Mouse (Mus musculus) adrenal gland, postnatal 25 days (tissue): ENCODE data around the gene Sarm1. TPM values are rescaled to one million over a fixed set of nuclear protein-coding genes. Genes with fewer than 3 reads are reported as not detected.

Source experiments
- DNase-seq: peaks from one replicate; pipeline ENCODE4 v3.0.0; 2021; ENCODE audit warnings: mixed read lengths
- total RNA-seq: library from RNA; stranded (reverse); gene quantifications from 2 replicates; pipeline ENCODE4 v1.2.3, GENCODE M21; 2021

The Sarm1 gene
- total RNA-seq, 1 experiment from 2014 or later: 6.7 TPM

- peak; percentile 91 for DNase-seq
Observed at GRCm38 (mm10) chr11:78512025-78512957, 14.7 kb upstream of the Sarm1 start, which contains the start of the genes Tmem199 and Poldip2. Gene Tmem199, minus strand, starts transcription at chr11:78512172. Gene Poldip2, plus strand, starts transcription at chr11:78512193.

- DNase-seq: no peak
Observed at GRCm38 (mm10) chr11:78509148-78509547, 11.6 kb upstream of the Sarm1 start.

GRCm38 (mm10) chr11:78505430-78505829 lies 7.9 kb upstream of the Sarm1 start:
- no peak for DNase-seq

GRCm38 (mm10) chr11:78502909-78503650 lies 5.5 kb upstream of the Sarm1 start, which contains the start of gene Sebox:
Gene Sebox, plus strand, starts transcription at chr11:78503447.
- DNase-seq: no peak

- DNase-seq: no peak
Observed at GRCm38 (mm10) chr11:78501529-78501928, 4.0 kb upstream of the Sarm1 start.

GRCm38 (mm10) chr11:78500623-78501202 lies 3.2 kb upstream of the Sarm1 start:
- no peak for DNase-seq

- no peak for DNase-seq
Observed at GRCm38 (mm10) chr11:78499543-78499942, 2.0 kb upstream of the Sarm1 start.

GRCm38 (mm10) chr11:78499004-78499403 lies 1.4 kb upstream of the Sarm1 start, which contains the start of gene Vtn:
Gene Vtn, plus strand, starts transcription at chr11:78499091.
- DNase-seq: no peak

- DNase-seq: peak; percentile 31
Observed at GRCm38 (mm10) chr11:78497071-78497541, 448 bp downstream of the Sarm1 start.

- peak; percentile 50 for DNase-seq
Observed at GRCm38 (mm10) chr11:78495904-78496303, 1.6 kb downstream of the Sarm1 start.

- DNase-seq: peak; percentile 61
Observed at GRCm38 (mm10) chr11:78490781-78491241, 6.7 kb downstream of the Sarm1 start.

- DNase-seq: peak; percentile 67
Observed at GRCm38 (mm10) chr11:78488168-78488567, 9.4 kb downstream of the Sarm1 start.

- DNase-seq: no peak
Observed at GRCm38 (mm10) chr11:78483639-78484038, 13.9 kb downstream of the Sarm1 start.

- no peak for DNase-seq
Observed at GRCm38 (mm10) chr11:78475289-78475688, 22.3 kb downstream of the Sarm1 start.

GRCm38 (mm10) chr11:78471326-78472103 lies 26.0 kb downstream of the Sarm1 start:
- peak; percentile 27 for DNase-seq

- DNase-seq: no peak
Observed at GRCm38 (mm10) chr11:78467932-78468331, 29.6 kb downstream of the Sarm1 start.

GRCm38 (mm10) chr11:78467515-78467914 lies 30.0 kb downstream of the Sarm1 start:
- no peak for DNase-seq

GRCm38 (mm10) chr11:78466242-78466912 lies 31.2 kb downstream of the Sarm1 start:
- no peak for DNase-seq

- DNase-seq: peak; percentile 91
Observed at GRCm38 (mm10) chr11:78465568-78466180, 31.9 kb downstream of the Sarm1 start, which contains the start of gene Slc46a1. Gene Slc46a1, plus strand, starts transcription at chr11:78465697.

GRCm38 (mm10) chr11:78465116-78465515 lies 32.4 kb downstream of the Sarm1 start:
- DNase-seq: no peak
